In the genomic region with DNA sequence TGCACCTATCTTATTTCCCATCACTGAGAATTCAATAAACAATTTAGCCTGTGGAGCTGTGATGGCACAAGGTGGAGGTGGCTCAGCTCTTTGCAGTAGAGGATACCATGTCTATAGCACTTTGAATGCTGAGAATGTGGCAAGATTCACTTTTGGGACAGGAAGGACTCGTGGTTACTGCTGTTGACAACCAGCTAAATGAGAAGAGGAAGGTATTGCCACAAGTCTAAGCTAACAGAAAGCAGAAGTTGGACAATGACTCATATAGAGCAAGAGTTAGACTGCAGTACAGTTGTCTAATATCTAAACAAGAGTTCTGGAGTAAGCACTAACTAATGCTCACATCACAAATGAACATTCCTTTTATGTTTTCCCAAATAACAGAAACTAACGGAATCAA, we compare ENCODE assay signal across 10 mouse cellular contexts.
DNase-seq lines count a peak whose midpoint lies in the region; ATAC-seq lines count a peak whose summit lies in the region.
"Had no signal": no experiment of that assay in that cellular context is flagged by ENCODE, and none has a peak within 500 bp of the region (broad histone marks: within the 10 kb centered on the region; RNA-seq: fewer than 3 reads in every experiment).

No protein-coding gene starts in this region.

- peak; percentile 73 for ATAC-seq in inflammation-experienced regulatory T-cells, adult 6 months
- ATAC-seq in cerebellum, adult (ENCODE audit: insufficient number of reproducible peaks, low FRiP score, low TSS enrichment) = no peak

- peak; percentile 60 for DNase-seq in lung, postnatal 36 days
- DNase-seq in lung, postnatal 14 days = no peak
- peak; percentile 92 for DNase-seq in MEL-GATA-1-ER (ENCODE audit: extremely low read depth, low read depth)
- DNase-seq in skeletal muscle tissue, adult 2 months (ENCODE audit: low read depth, low spot score) = peak; percentile 36
- no peak for DNase-seq in layer of hippocampus, adult 9-10 months (ENCODE audit: low spot score)
- no peak for DNase-seq in thymus, adult 18-20 months
- DNase-seq: cerebellum, adult 9-11 months; thymus, postnatal 36 days had no signal

Comparison
In these comparisons a context has a peak if more than half of its experiments do, and no peak if none do; other contexts are left out.
1. DNase-seq: peak in lung, postnatal 36 days (single experiment), MEL-GATA-1-ER (single experiment) and skeletal muscle tissue, adult 2 months (single experiment); none in lung, postnatal 14 days (single experiment), layer of hippocampus, adult 9-10 months (single experiment) and thymus, adult 18-20 months (0 of 2).